Mouse (Mus musculus) CD8-positive naive resting alpha-beta T cell, adult 57 days (primary cell): ENCODE data around the gene Olfr641. TPM values are rescaled to one million over a fixed set of nuclear protein-coding genes. Genes with fewer than 3 reads are reported as not detected.

Source experiments
- total RNA-seq: library from RNA; stranded (reverse); gene quantifications from one replicate; pipeline ENCODE4 v1.2.4, GENCODE M21; 2023

Gene Olfr641
- not detected for total RNA-seq

GRCm38 (mm10) chr7:104035145-104035544 lies at the start of gene Olfr641:
Olfr641 (plus strand) TSS chr7:104035445.

DNA sequence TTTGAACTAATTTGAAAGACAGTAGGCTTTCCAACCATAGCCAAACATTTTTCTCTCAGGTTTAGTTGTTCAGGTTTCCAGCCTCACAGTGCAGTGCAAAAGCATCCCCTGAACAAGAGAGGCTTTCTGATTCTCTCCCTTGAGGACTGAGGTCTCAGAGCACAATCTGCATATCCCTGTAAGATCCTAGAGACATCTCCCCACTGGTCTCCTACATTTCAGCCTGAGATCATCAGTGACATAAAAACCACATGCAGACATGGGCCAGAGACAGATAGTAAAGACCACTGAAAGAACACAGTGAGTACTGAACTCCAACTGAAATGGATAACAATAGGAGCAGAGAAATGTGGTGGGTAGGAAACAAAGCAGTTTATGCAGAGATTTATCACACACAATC lies 36.8 kb upstream of the Olfr641 start, which contains the start of gene Olfr638:
TSS of gene Olfr638 (plus strand) at position 301 of the 400 bp plus-strand sequence.

DNA sequence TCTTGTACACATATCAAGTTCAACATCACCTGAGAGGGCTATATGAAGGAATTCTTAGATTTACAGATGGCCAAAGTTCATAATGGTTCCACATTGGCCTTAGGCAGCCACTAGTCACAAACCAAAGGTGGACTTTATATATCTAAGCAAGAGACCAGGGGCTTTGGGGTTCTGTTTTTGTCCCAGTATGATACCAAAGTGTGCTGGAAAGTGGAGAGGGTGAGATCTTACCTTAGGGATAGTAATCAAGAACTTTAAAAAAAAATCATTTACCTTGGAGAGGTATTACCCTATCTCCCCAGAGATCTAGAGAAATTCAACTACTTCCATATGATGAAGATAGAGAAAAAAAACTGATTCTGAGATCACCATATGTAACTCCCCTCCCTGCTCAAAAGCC lies 18.0 kb upstream of the Olfr641 start, which contains the start of gene Olfr639:
TSS of gene Olfr639 (minus strand) at position 101 of the 400 bp plus-strand sequence.

GRCm38 (mm10) chr7:104025473-104025872 lies 9.8 kb upstream of the Olfr641 start, which contains the start of gene Olfr640:
Olfr640 (minus strand) TSS chr7:104025573.

DNA sequence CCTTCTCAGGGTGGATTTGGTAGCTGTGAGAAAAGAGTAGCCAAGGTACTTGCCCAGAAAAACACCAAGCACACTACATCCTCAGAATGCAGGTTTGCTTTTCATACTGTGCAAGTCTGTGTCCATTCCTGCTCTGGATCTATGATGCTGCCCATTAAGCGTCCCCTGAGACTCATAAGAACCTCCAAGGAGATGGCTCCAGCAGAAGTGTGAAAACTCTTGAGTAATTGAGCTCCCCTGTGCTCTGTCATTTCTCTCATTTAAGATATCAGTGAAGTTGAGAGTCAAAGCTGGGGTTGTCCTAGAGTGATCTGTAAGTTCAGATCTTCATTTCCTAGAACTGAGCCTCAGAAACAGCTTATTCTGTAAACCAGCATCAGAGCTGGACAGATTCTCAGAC lies 17.3 kb downstream of the Olfr641 start, which contains the start of gene Olfr642:
TSS of gene Olfr642 (minus strand) at position 101 of the 400 bp plus-strand sequence.

DNA sequence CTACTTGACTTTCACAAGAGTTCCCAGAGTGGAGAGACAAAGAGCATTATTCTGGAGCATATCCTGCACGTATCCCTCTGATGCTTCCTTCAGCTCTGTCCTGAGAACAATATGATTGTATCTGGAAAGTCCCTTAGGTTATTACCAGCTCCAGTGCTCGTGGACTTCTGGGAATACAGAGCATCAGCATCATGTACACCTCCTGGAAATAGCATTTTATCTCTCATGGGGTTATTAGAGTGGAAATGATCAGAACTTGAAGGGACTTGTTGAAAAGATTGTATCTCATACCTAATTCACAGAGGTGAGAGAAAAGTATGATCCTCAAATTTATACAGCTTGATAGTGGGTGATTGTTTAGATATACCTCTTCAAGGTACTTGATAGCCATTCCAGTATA lies 26.1 kb downstream of the Olfr641 start, which contains the start of gene 4930516K23Rik:
TSS of gene 4930516K23Rik (minus strand) at position 101 of the 400 bp plus-strand sequence.

DNA sequence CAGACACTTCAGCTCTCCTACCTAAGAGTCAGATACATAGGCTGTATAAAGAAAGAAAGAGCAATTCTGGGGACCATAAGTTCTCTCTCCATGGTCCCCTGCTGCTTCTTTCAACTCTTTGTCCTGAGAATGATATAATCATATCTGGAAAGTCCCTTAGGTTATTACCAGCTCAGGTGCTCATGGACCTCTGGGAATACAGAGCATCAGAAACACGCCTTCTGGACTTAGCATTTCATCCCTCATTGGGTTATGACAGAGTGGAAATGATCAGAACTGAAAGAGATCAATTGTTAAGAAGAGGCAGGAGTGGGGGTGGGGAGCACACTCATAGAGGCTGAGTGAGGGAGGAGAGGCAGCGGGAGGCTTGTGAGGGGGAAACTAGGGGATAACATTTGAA lies 36.5 kb downstream of the Olfr641 start, which contains the start of gene Olfr644:
TSS of gene Olfr644 (minus strand) at position 101 of the 400 bp plus-strand sequence.

GRCm38 (mm10) chr7:104085365-104085764 lies 50.1 kb downstream of the Olfr641 start, which contains the start of gene Olfr645:
Olfr645 (minus strand) TSS chr7:104085465.

Other genes with a start within 250 kb of the Olfr641 start
- gene Olfr67, start 243.6 kb upstream of the Olfr641 start, total RNA-seq = not detected
- gene Hbb-bt, start 221.4 kb upstream of the Olfr641 start, total RNA-seq = 328 TPM
- gene Hbb-bs, start 207.3 kb upstream of the Olfr641 start, total RNA-seq = 2,192 TPM
- gene Hbb-bh2, start 194.9 kb upstream of the Olfr641 start, total RNA-seq = not detected
- not detected for gene Hbb-bh1, start 192.3 kb upstream of the Olfr641 start, total RNA-seq
- not detected for gene Hbb-y, start 182.2 kb upstream of the Olfr641 start, total RNA-seq
- not detected for gene Olfr66, start 149.2 kb upstream of the Olfr641 start, total RNA-seq
- not detected for gene Olfr64, start 141.0 kb upstream of the Olfr641 start, total RNA-seq
- gene Olfr65, start 132.0 kb upstream of the Olfr641 start, total RNA-seq = not detected
- not detected for gene Olfr631, start 106.6 kb upstream of the Olfr641 start, total RNA-seq
- not detected for gene Olfr632, start 101.1 kb upstream of the Olfr641 start, total RNA-seq
- not detected for gene Olfr633, start 91.0 kb upstream of the Olfr641 start, total RNA-seq
- not detected for gene Olfr635, start 64.3 kb upstream of the Olfr641 start, total RNA-seq
- not detected for gene Olfr638, start 36.7 kb upstream of the Olfr641 start, total RNA-seq
- gene Olfr639, start 18.1 kb upstream of the Olfr641 start, total RNA-seq = not detected
- gene Olfr640, start 9.9 kb upstream of the Olfr641 start, total RNA-seq = not detected
- not detected for gene Olfr642, start 17.2 kb downstream of the Olfr641 start, total RNA-seq
- gene 4930516K23Rik, start 26.0 kb downstream of the Olfr641 start, total RNA-seq = not detected
- gene Olfr644, start 36.4 kb downstream of the Olfr641 start, total RNA-seq = not detected
- gene Olfr645, start 50.0 kb downstream of the Olfr641 start, total RNA-seq = not detected
- not detected for gene Olfr646, start 69.4 kb downstream of the Olfr641 start, total RNA-seq
- not detected for gene Ubqln5, start 94.4 kb downstream of the Olfr641 start, total RNA-seq
- gene Olfr643, start 102.0 kb downstream of the Olfr641 start, total RNA-seq = not detected
- gene Ubqln3, start 107.8 kb downstream of the Olfr641 start, total RNA-seq = not detected
- gene Ubqlnl, start 115.1 kb downstream of the Olfr641 start, total RNA-seq = not detected
- gene Olfm5, start 129.4 kb downstream of the Olfr641 start, total RNA-seq = not detected
- not detected for gene Olfr648, start 147.9 kb downstream of the Olfr641 start, total RNA-seq
- not detected for gene Olfr649, start 160.5 kb downstream of the Olfr641 start, total RNA-seq
- not detected for gene Trim6, start 183.3 kb downstream of the Olfr641 start, total RNA-seq
- 28.4 TPM for gene Trim34a, start 209.0 kb downstream of the Olfr641 start, total RNA-seq